Mouse (Mus musculus): ENCODE data around the gene 1700017B05Rik.

GRCm38 (mm10) chr9:57233142-57233541 lies 29.3 kb downstream of the 1700017B05Rik start:
- TF ChIP-seq CTCF (IDR thresholded peaks at IDR 0.05; ENCODE audit: low read depth, low read length) (no peak), POLR2AphosphoS5 (IDR thresholded peaks at IDR 0.05; ENCODE audit: insufficient replicate concordance, low read depth, low read length) (no peak)
